12 mouse cellular contexts compared by ENCODE assay signal in genomic region chr2:122081728-122082456, GRCm38 (mm10). TPM values are rescaled to one million over a fixed set of nuclear protein-coding genes. Genes with fewer than 3 reads are reported as not detected.
DNase-seq lines count a peak whose midpoint lies in the region; ATAC-seq and TF ChIP-seq lines count a peak whose summit lies in the region.
"Had no signal": no experiment of that assay in that cellular context is flagged by ENCODE, and none has a peak within 500 bp of the region (broad histone marks: within the 10 kb centered on the region; RNA-seq: fewer than 3 reads in every experiment).

No protein-coding gene starts in this region.

- no peak for TF ChIP-seq CTCF in lung, embryonic 14.5 days (IDR thresholded peaks at IDR 0.05; ENCODE audit: low read depth)

- H3K9me3 ChIP-seq in lung, embryonic 14.5 days (ENCODE audit: low read depth, low read length) = no peaks in the 10 kb centered on the region
- no peaks in the 10 kb centered on the region for H3K9me3 ChIP-seq in intestine, embryonic 14.5 days (ENCODE audit: control insufficient read depth, low read length)
- no peaks in the 10 kb centered on the region for H3K9me3 ChIP-seq in stomach, embryonic 14.5 days (ENCODE audit: control insufficient read depth, low read depth, low read length)
- H3K9me3 ChIP-seq: midbrain, embryonic 15.5 days had no signal

- ATAC-seq in lung, embryonic 14.5 days (ENCODE audit: insufficient read depth) = peak; percentile 47
- peak; percentile 51; the same call in 1 of the 2 replicates for ATAC-seq in intestine, embryonic 14.5 days (replicated peaks; ENCODE audit: low FRiP score, low TSS enrichment, low read depth)
- ATAC-seq in stomach, embryonic 14.5 days (ENCODE audit: insufficient number of reproducible peaks, insufficient read depth, low FRiP score, low read depth) = peak; percentile 18; the same call in 1 of the 2 replicates
- ATAC-seq in megakaryocyte progenitor cell, adult 5-6 weeks (replicated peaks; ENCODE audit: poor library complexity) = no peak
- ATAC-seq: inflammation-experienced regulatory T-cells, adult 6 months; midbrain, embryonic 15.5 days had no signal

- H3K27me3 ChIP-seq in lung, embryonic 14.5 days (ENCODE audit: insufficient read depth, low read length) = no peaks in the 10 kb centered on the region
- H3K27me3 ChIP-seq in intestine, embryonic 14.5 days (replicated peaks; ENCODE audit: control insufficient read depth, insufficient read depth, low read length) = no peaks in the 10 kb centered on the region
- H3K27me3 ChIP-seq in stomach, embryonic 14.5 days (ENCODE audit: control insufficient read depth, insufficient read depth, low read length) = no peaks in the 10 kb centered on the region
- H3K27me3 ChIP-seq: midbrain, embryonic 15.5 days had no signal

- H3K4me3 ChIP-seq in lung, embryonic 14.5 days (ENCODE audit: low read depth, low read length) = no peak overlapping the region
- no peak overlapping the region for H3K4me3 ChIP-seq in intestine, embryonic 14.5 days (ENCODE audit: low read depth, low read length)
- no peak overlapping the region for H3K4me3 ChIP-seq in stomach, embryonic 14.5 days (ENCODE audit: low read depth, low read length)
- H3K4me3 ChIP-seq: midbrain, embryonic 15.5 days had no signal

- H3K4me2 ChIP-seq in lung, embryonic 14.5 days = no peak overlapping the region
- no peak overlapping the region for H3K4me2 ChIP-seq in intestine, embryonic 14.5 days (ENCODE audit: low read length)
- no peak overlapping the region for H3K4me2 ChIP-seq in stomach, embryonic 14.5 days (replicated peaks; ENCODE audit: low read depth, low read length)
- H3K4me2 ChIP-seq: midbrain, embryonic 15.5 days had no signal

- no peak overlapping the region for H3K9ac ChIP-seq in lung, embryonic 14.5 days
- H3K9ac ChIP-seq in intestine, embryonic 14.5 days (ENCODE audit: low read length) = no peak overlapping the region
- no peak overlapping the region for H3K9ac ChIP-seq in stomach, embryonic 14.5 days (replicated peaks; ENCODE audit: low read depth, low read length)
- H3K9ac ChIP-seq: midbrain, embryonic 15.5 days had no signal

- H3K36me3 ChIP-seq in lung, embryonic 14.5 days (ENCODE audit: insufficient read depth) = peaks cover 46% of the 10 kb centered on the region
- peaks cover 60% of the 10 kb centered on the region for H3K36me3 ChIP-seq in intestine, embryonic 14.5 days (ENCODE audit: control insufficient read depth, insufficient read depth, low read length)
- peaks cover 15% of the 10 kb centered on the region for H3K36me3 ChIP-seq in stomach, embryonic 14.5 days (ENCODE audit: control insufficient read depth, insufficient read depth, low read length)

- no peak overlapping the region for H3K27ac ChIP-seq in lung, embryonic 14.5 days (ENCODE audit: low read depth)
- H3K27ac ChIP-seq in intestine, embryonic 14.5 days (ENCODE audit: low read depth) = no peak overlapping the region
- H3K27ac ChIP-seq in stomach, embryonic 14.5 days (ENCODE audit: low read length) = no peak overlapping the region
- H3K27ac ChIP-seq: midbrain, embryonic 15.5 days had no signal

- DNase-seq in lung, embryonic 14.5 days = peak; percentile 79
- no peak for DNase-seq in lung, postnatal 25 days (ENCODE audit: low spot score)
- DNase-seq in intestine, embryonic 14.5 days (ENCODE audit: low spot score) = peak; percentile 73
- DNase-seq in large intestine, adult 2 months (ENCODE audit: low read depth, low spot score) = peak; percentile 32
- DNase-seq in heart, postnatal 14 days = no peak
- DNase-seq in gastrocnemius, adult 8-10 months (ENCODE audit: low spot score in 2 of 2) = no peak
- DNase-seq: gastrocnemius, postnatal 10 days; right cerebral cortex, postnatal 14 days had no signal

- intact Hi-C loops in heart, postnatal 14 days (cut with DNase I) = no loop called here

- 25% methylated on average over 7 of the region's 7 CpGs for WGBS in lung, embryonic 14.5 days
- WGBS in intestine, embryonic 14.5 days = 34% methylated on average over 7 of the region's 7 CpGs
- 21% methylated on average over 7 of the region's 7 CpGs for WGBS in large intestine, adult 2 months
- WGBS in stomach, embryonic 14.5 days = 25% methylated on average over 7 of the region's 7 CpGs

- no peaks in the 10 kb centered on the region for H3K4me1 ChIP-seq in lung, embryonic 14.5 days (ENCODE audit: insufficient read depth)
- peaks cover 3% of the 10 kb centered on the region; the same call in 1 of the 2 replicates for H3K4me1 ChIP-seq in intestine, embryonic 14.5 days (replicated peaks; ENCODE audit: control insufficient read depth, insufficient read depth, low read length)
- H3K4me1 ChIP-seq in stomach, embryonic 14.5 days (ENCODE audit: control insufficient read depth, insufficient read depth, low read length) = 0 out of 2 replicates have a peak, but pooled peaks cover 5% of the 10 kb centered on the region
- H3K4me1 ChIP-seq: midbrain, embryonic 15.5 days had no signal

RNA-seq across cellular contexts. Expression of gene Spg11, which starts 36.3 kb away (rescaled TPM):
- polyA plus RNA-seq in lung, embryonic 14.5 days (2014; fragmentation: Nextera tagmentation; extraction: Ambion mirVana) = 11.5 and 14.3 TPM in 2 replicates
- 11.3 and 11.9 TPM in 2 replicates for polyA plus RNA-seq in intestine, embryonic 14.5 days (2014; fragmentation: Nextera tagmentation; extraction: Ambion mirVana)
- 6.4 and 10.3 TPM in 2 replicates for polyA plus RNA-seq in large intestine, adult 2 months (2012; rRNA removed)
- polyA plus RNA-seq in stomach, embryonic 14.5 days (2014; fragmentation: Nextera tagmentation; extraction: Ambion mirVana) = 14.6 and 15.5 TPM in 2 replicates
- 10 to 100 TPM in 1 of 2 experiments, 1 to 10 TPM in 1; 9.8 to 11.4 TPM for total RNA-seq in heart, postnatal 14 days (2021)
- total RNA-seq in gastrocnemius, adult 8-10 months (2022) = 1 to 10 TPM; 5.4 to 6.4 (median 6.1) TPM
- 8.9 and 10.5 TPM in 2 replicates for total RNA-seq in megakaryocyte progenitor cell, adult 5-6 weeks (2015)
- 11.3 and 13.4 TPM in 2 replicates for total RNA-seq in megakaryocyte progenitor cell, adult 5-6 weeks (2017)

RNA-seq across cellular contexts. Expression of gene Eif3j1, which starts 53.5 kb away (rescaled TPM):
- 12.7 and 12.9 TPM in 2 replicates for polyA plus RNA-seq in lung, embryonic 14.5 days (2014; fragmentation: Nextera tagmentation; extraction: Ambion mirVana)
- 12.0 and 12.4 TPM in 2 replicates for polyA plus RNA-seq in intestine, embryonic 14.5 days (2014; fragmentation: Nextera tagmentation; extraction: Ambion mirVana)
- polyA plus RNA-seq in large intestine, adult 2 months (2012; rRNA removed) = 3.1 and 3.6 TPM in 2 replicates
- polyA plus RNA-seq in stomach, embryonic 14.5 days (2014; fragmentation: Nextera tagmentation; extraction: Ambion mirVana) = 11.5 and 12.8 TPM in 2 replicates
- 10 to 100 TPM; 19.3 to 20.3 TPM for total RNA-seq in heart, postnatal 14 days (2021)
- 10 to 100 TPM; 33.9 to 42.2 (median 37.6) TPM for total RNA-seq in gastrocnemius, adult 8-10 months (2022)
- 33.0 and 33.2 TPM in 2 replicates for total RNA-seq in megakaryocyte progenitor cell, adult 5-6 weeks (2015)
- total RNA-seq in megakaryocyte progenitor cell, adult 5-6 weeks (2017) = 29.2 and 29.4 TPM in 2 replicates

Comparison
In these comparisons a context has a peak if more than half of its experiments do, and no peak if none do; other contexts are left out.
1. DNase-seq: peak in lung, embryonic 14.5 days (single experiment), intestine, embryonic 14.5 days (single experiment) and large intestine, adult 2 months (single experiment); none in lung, postnatal 25 days (single experiment), heart, postnatal 14 days (0 of 2) and gastrocnemius, adult 8-10 months (0 of 2).